Mouse (Mus musculus): ENCODE data around the gene Cep128.

Cep128 gene

GRCm38 (mm10) chr12:90997539-90997938, 386.7 kb downstream of the Cep128 start:
- in situ Hi-C loops (cut with MboI; ENCODE audit: unreplicated experiment in 2 of 2), result loop anchor here in 1 of 2 experiments (25.0 kb wide), 1 partner anchor 315 kb away; no protein-coding TSS in a partner anchor

GRCm38 (mm10) chr12:90993331-90993730, 390.9 kb downstream of the Cep128 start:
- in situ Hi-C loops (cut with MboI; ENCODE audit: unreplicated experiment in 2 of 2), result loop anchor here in 1 of 2 experiments (25.0 kb wide), 1 partner anchor 319 kb away; no protein-coding TSS in a partner anchor

- in situ Hi-C loops (cut with MboI; ENCODE audit: unreplicated experiment in 2 of 2), result loop anchor here in 1 of 2 experiments (25.0 kb wide), 1 partner anchor 325 kb away; no protein-coding TSS in a partner anchor
Observed at GRCm38 (mm10) chr12:90987782-90988181, 396.4 kb downstream of the Cep128 start.

GRCm38 (mm10) chr12:90987259-90987658, 396.9 kb downstream of the Cep128 start:
- in situ Hi-C loops (cut with MboI; ENCODE audit: unreplicated experiment in 2 of 2), result loop anchor here in 1 of 2 experiments (25.0 kb wide), 1 partner anchor 325 kb away; no protein-coding TSS in a partner anchor

GRCm38 (mm10) chr12:90982018-90982417, 402.2 kb downstream of the Cep128 start:
- in situ Hi-C loops (cut with MboI; ENCODE audit: unreplicated experiment in 2 of 2), result loop anchor here in 1 of 2 experiments (25.0 kb wide), 1 partner anchor 330 kb away; no protein-coding TSS in a partner anchor

GRCm38 (mm10) chr12:90976406-90976805, 407.8 kb downstream of the Cep128 start:
- in situ Hi-C loops (cut with MboI; ENCODE audit: unreplicated experiment in 2 of 2), result loop anchor here in 1 of 2 experiments (25.0 kb wide), 1 partner anchor 336 kb away; no protein-coding TSS in a partner anchor

- in situ Hi-C loops (cut with MboI; ENCODE audit: unreplicated experiment in 2 of 2), result loop anchor here in 1 of 2 experiments (25.0 kb wide), 1 partner anchor 337 kb away; no protein-coding TSS in a partner anchor
Observed at GRCm38 (mm10) chr12:90975429-90975828, 408.8 kb downstream of the Cep128 start.

GRCm38 (mm10) chr12:90971156-90971555, 413.1 kb downstream of the Cep128 start:
- in situ Hi-C loops (cut with MboI; ENCODE audit: unreplicated experiment in 2 of 2), result no loop called here

- in situ Hi-C loops (cut with MboI; ENCODE audit: unreplicated experiment in 2 of 2), result no loop called here
Observed at GRCm38 (mm10) chr12:90961386-90962017, 422.7 kb downstream of the Cep128 start.

- in situ Hi-C loops (cut with MboI; ENCODE audit: unreplicated experiment in 2 of 2), result no loop called here
Observed at GRCm38 (mm10) chr12:90954740-90955473, 429.3 kb downstream of the Cep128 start.

Data from v-Abl transformed pro-B cells (cell line).